In genomic region chr13:30146468-30146867, GRCm38 (mm10) we compare ENCODE assay signal across 23 mouse cellular contexts. TPM values are rescaled to one million over a fixed set of nuclear protein-coding genes. Genes with fewer than 3 reads are reported as not detected.
DNase-seq lines count a peak whose midpoint lies in the region; ATAC-seq and TF ChIP-seq lines count a peak whose summit lies in the region.
"Had no signal": no experiment of that assay in that cellular context is flagged by ENCODE, and none has a peak within 500 bp of the region (broad histone marks: within the 10 kb centered on the region; RNA-seq: fewer than 3 reads in every experiment).

No protein-coding gene starts in this region.

- no peak overlapping the region for H3K27ac ChIP-seq in lung, embryonic 14.5 days (ENCODE audit: low read depth)
- H3K27ac ChIP-seq in kidney, embryonic 16.5 days (ENCODE audit: low read length), result peak overlapping the region; percentile 92
- H3K27ac ChIP-seq in heart, embryonic 12.5 days (ENCODE audit: poor library complexity, severe bottlenecking), result no peak overlapping the region
- H3K27ac ChIP-seq: hindbrain, embryonic 10.5 days; hindbrain, postnatal 0 days; limb, embryonic 15.5 days; liver, embryonic 14.5 days; lung, embryonic 15.5 days; neural tube, embryonic 12.5 days had no signal

- no peak overlapping the region for H3K4me3 ChIP-seq in lung, embryonic 14.5 days (ENCODE audit: low read depth, low read length)
- H3K4me3 ChIP-seq in kidney, embryonic 16.5 days (ENCODE audit: low read length), result no peak overlapping the region
- H3K4me3 ChIP-seq in heart, embryonic 12.5 days, result no peak overlapping the region
- H3K4me3 ChIP-seq: hindbrain, embryonic 10.5 days; limb, embryonic 15.5 days; lung, embryonic 15.5 days; neural tube, embryonic 12.5 days had no signal

- DNase-seq in lung, embryonic 14.5 days, result peak; percentile 18
- no peak for DNase-seq in lung, postnatal 25 days (ENCODE audit: low spot score)
- DNase-seq in kidney, adult 18-20 months, result peak; percentile 18
- DNase-seq in yolk sac, embryonic 10.5 days (ENCODE audit: low spot score), result peak; percentile 45
- no peak for DNase-seq in heart, adult 11 months
- DNase-seq in urinary bladder, postnatal 36 days (ENCODE audit: low spot score in 2 of 2), result no peak
- DNase-seq: adrenal gland, postnatal 36 days; cerebellum, postnatal 10 days; gastrocnemius, postnatal 36 days; left cerebral cortex, postnatal 4 days; lung, postnatal 4 days; midbrain, embryonic 14.5 days; right cerebral cortex, postnatal 14 days; spleen, adult 18-20 months had no signal

- no peaks in the 10 kb centered on the region for H3K27me3 ChIP-seq in lung, embryonic 14.5 days (ENCODE audit: insufficient read depth, low read length)
- H3K27me3 ChIP-seq in kidney, embryonic 16.5 days (ENCODE audit: insufficient read depth, low read length), result no peaks in the 10 kb centered on the region
- H3K27me3 ChIP-seq in heart, embryonic 12.5 days (replicated peaks), result no peaks in the 10 kb centered on the region
- H3K27me3 ChIP-seq: limb, embryonic 15.5 days; lung, embryonic 15.5 days; neural tube, embryonic 12.5 days had no signal

- TF ChIP-seq CTCF in lung, embryonic 14.5 days (IDR thresholded peaks at IDR 0.05; ENCODE audit: low read depth), result no peak

- H3K9me3 ChIP-seq in lung, embryonic 14.5 days (ENCODE audit: low read depth, low read length), result no peaks in the 10 kb centered on the region
- H3K9me3 ChIP-seq in kidney, embryonic 16.5 days (ENCODE audit: low read length), result no peaks in the 10 kb centered on the region
- no peaks in the 10 kb centered on the region for H3K9me3 ChIP-seq in heart, embryonic 12.5 days (replicated peaks)
- H3K9me3 ChIP-seq: hindbrain, embryonic 10.5 days; limb, embryonic 15.5 days; lung, embryonic 15.5 days; neural tube, embryonic 12.5 days had no signal

- H3K4me1 ChIP-seq in lung, embryonic 14.5 days (ENCODE audit: insufficient read depth), result no peaks in the 10 kb centered on the region
- H3K4me1 ChIP-seq in kidney, embryonic 16.5 days (ENCODE audit: insufficient read depth, low read length), result peaks cover 16% of the 10 kb centered on the region; the same call in 1 of the 2 replicates
- no peaks in the 10 kb centered on the region for H3K4me1 ChIP-seq in heart, embryonic 12.5 days (replicated peaks)
- H3K4me1 ChIP-seq: hindbrain, embryonic 10.5 days; limb, embryonic 15.5 days; lung, embryonic 15.5 days; neural tube, embryonic 12.5 days had no signal

- WGBS in lung, embryonic 14.5 days, result 79% methylated on average over 6 of the region's 6 CpGs
- whole genome bisulfite sequencing in kidney, embryonic 16.5 days, result 62% methylated on average over 6 of the region's 6 CpGs
- 82% methylated on average over 6 of the region's 6 CpGs for WGBS in heart, embryonic 12.5 days

- no peaks in the 10 kb centered on the region for H3K36me3 ChIP-seq in lung, embryonic 14.5 days (ENCODE audit: insufficient read depth)
- no peaks in the 10 kb centered on the region for H3K36me3 ChIP-seq in kidney, embryonic 16.5 days (ENCODE audit: insufficient read depth, low read length)
- H3K36me3 ChIP-seq in heart, embryonic 12.5 days, result no peaks in the 10 kb centered on the region
- H3K36me3 ChIP-seq: hindbrain, embryonic 10.5 days; limb, embryonic 15.5 days; lung, embryonic 15.5 days; neural tube, embryonic 12.5 days had no signal

- no peak overlapping the region for H3K4me2 ChIP-seq in lung, embryonic 14.5 days
- peak overlapping the region; percentile 36 for H3K4me2 ChIP-seq in kidney, embryonic 16.5 days (replicated peaks; ENCODE audit: low read depth, low read length)
- H3K4me2 ChIP-seq in heart, embryonic 12.5 days, result no peak overlapping the region
- H3K4me2 ChIP-seq: limb, embryonic 15.5 days; lung, embryonic 15.5 days; neural tube, embryonic 12.5 days had no signal

- H3K9ac ChIP-seq in lung, embryonic 14.5 days, result no peak overlapping the region
- H3K9ac ChIP-seq in kidney, embryonic 16.5 days (replicated peaks; ENCODE audit: low read length), result no peak overlapping the region
- H3K9ac ChIP-seq in heart, embryonic 12.5 days, result no peak overlapping the region
- H3K9ac ChIP-seq: limb, embryonic 15.5 days; liver, embryonic 14.5 days; lung, embryonic 15.5 days; neural tube, embryonic 12.5 days had no signal

- no peak for ATAC-seq in lung, embryonic 14.5 days (ENCODE audit: insufficient read depth)
- ATAC-seq in kidney, embryonic 16.5 days (ENCODE audit: low FRiP score, low TSS enrichment), result peak; percentile 77
- no peak for ATAC-seq in heart, embryonic 12.5 days (ENCODE audit: insufficient number of reproducible peaks, low FRiP score)
- ATAC-seq: CD4-positive, CD25-positive, alpha-beta regulatory T cell, adult 4 months; hindbrain, postnatal 0 days had no signal

RNA-seq across cellular contexts. Expression of gene Mboat1, which starts 10.2 kb away (rescaled TPM):
- polyA plus RNA-seq in lung, embryonic 14.5 days (2014; fragmentation: Nextera tagmentation; extraction: Ambion mirVana), result 25.9 and 28.3 TPM in 2 replicates
- polyA plus RNA-seq in kidney, embryonic 16.5 days (2015; fragmentation: Nextera tagmentation; extraction: Ambion mirVana), result 30.7 and 32.4 TPM in 2 replicates
- polyA plus RNA-seq in heart, embryonic 12.5 days (2016; fragmentation: Nextera tagmentation; extraction: Ambion mirVana), result 2.6 and 3.2 TPM in 2 replicates

Comparison
In these comparisons a context has a peak if more than half of its experiments do, and no peak if none do; other contexts are left out.
1. DNase-seq: peak in lung, embryonic 14.5 days (single experiment), kidney, adult 18-20 months (single experiment) and yolk sac, embryonic 10.5 days (single experiment); none in lung, postnatal 25 days (single experiment), heart, adult 11 months (single experiment) and urinary bladder, postnatal 36 days (0 of 2).